Mouse (Mus musculus) common myeloid progenitor, adult 5-6 weeks (primary cell): Measurements from ENCODE around the gene Col4a4. TPM values are rescaled to one million over a fixed set of nuclear protein-coding genes. Genes with fewer than 3 reads are reported as not detected.

ENCODE experiments used
- ATAC-seq: replicated peaks from 2 replicates; pipeline ENCODE4 v1.8.0; 2016; ENCODE audit warnings: low read depth, mild to moderate bottlenecking, moderate TSS enrichment, inconsistent platforms; ENCODE audit not compliant: poor library complexity, severe bottlenecking
- total RNA-seq: library from RNA; stranded (forward); fragments of 200-1000, 187-1606 nt; gene quantifications from 2 replicates; pipeline ENCODE4 v1.2.3, GENCODE M21; 2017

Col4a4 gene
- total RNA-seq, 1 experiment from 2014 or later: 0.14 TPM

DNA sequence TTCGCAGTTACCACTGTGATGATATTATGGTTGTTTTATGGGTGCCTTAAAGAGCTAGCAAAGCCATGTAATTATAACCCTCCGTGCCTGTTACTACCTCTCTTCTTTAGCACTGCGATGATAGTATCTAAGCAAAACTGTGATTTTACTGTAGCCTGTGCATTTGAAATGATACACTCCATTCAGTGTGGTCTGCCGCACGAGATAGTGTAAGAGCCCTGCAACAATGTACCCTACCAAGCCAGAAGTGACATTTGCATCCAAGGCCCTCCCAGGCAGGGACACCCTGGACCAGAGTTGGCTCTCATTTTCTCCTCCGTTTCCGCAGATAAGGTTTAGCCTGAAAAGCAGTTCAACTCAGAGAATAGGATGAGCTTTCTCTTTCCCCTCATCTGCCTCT is 668 bp downstream of the Col4a4 start:
- ATAC-seq: no peak

DNA sequence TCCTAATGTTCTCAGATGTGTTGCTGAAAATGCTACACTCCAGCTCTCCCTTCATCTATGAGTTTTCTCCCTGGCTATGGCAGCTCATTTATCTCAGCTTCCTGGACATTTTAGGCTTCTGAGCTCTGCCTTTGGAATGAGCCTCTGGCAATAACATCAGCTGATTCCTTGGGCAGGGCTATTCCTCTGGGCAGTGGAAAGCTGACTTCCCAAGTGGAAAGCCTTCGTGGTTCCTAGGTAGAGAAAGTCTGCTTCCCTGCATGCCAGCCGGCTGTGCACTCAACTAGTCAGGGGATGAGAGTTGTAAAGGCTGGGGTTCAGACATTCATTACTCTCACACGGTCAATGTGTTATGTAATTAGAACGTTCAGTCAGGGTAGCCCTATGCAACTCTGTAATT is 8.3 kb downstream of the Col4a4 start:
- no peak for ATAC-seq

DNA sequence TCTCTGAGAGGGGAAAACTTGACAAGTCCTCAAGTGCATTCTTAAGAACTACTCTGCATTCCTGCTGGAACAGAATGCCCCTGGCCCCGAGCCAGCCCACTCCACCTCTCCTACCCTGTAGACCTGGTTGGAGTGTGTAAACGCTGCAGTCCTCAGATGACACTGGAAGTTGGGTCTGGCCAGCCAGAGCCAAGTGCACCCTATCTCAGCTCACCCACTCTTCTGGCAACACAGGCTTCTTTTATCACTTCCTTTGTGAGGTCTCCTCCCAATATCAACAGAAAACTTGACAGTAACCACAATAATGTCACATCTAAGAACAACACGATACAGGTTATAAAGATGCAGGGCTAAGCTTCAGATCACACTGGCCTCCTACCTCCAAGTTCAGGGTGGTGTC is 8.7 kb downstream of the Col4a4 start:
- ATAC-seq: peak; percentile 39; the same call in 1 of the 2 replicates

DNA sequence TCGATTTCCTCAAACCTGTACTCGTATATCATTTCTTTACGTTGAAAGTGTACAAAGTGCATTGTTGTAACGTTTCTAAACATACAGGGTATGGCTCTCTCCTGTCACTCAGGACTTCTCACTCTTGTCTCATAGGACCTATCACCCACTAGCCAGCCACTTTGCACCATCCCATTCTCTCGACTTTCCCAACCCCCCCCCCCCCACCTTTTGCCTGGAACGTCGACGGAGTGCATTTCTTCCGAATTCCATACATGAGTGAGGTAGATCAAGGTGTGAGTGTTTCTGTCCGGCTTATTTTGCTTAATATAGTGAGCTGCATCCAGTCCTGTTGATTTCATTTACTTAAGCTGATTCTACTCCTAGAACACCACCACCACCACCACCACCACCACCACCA is 9.3 kb downstream of the Col4a4 start:
- ATAC-seq: no peak

DNA sequence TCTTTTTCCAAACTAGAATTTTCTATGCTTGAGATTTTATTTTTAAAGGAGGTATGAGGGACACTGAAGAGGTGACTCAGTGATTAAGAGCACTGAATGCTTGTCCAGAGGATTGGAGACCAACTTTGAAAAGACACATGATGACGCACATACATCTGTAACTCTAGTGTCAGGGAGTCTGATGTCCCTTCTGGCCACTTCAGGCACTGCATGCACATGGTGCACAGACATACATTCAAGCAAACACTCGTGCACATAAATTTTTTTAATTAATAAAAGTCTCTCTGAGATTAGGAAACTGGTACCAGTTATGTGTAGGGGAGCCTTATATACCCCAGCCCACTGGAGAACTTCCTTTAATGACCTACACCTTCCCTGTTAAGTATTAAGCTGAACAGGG is 10.5 kb downstream of the Col4a4 start:
- ATAC-seq: no peak

DNA sequence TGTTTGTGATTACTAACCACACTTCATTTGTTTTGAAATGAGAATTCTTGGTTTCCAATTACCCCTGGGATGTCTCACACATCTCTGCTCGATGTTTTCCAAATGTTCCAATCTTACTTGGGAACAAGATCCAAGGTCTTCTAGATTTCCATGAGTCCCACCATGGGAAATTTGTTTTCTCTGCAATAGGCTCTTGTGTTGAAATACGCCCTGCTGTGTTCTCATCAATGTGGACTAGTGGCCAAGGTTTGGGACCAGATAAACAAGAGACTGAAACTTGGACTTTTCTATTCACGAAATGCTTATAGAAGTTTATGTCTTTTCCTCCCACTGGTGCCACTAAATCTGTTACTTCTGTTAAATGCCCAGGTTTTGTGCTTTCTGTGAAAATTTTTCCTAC is 11.0 kb downstream of the Col4a4 start:
- no peak for ATAC-seq

DNA sequence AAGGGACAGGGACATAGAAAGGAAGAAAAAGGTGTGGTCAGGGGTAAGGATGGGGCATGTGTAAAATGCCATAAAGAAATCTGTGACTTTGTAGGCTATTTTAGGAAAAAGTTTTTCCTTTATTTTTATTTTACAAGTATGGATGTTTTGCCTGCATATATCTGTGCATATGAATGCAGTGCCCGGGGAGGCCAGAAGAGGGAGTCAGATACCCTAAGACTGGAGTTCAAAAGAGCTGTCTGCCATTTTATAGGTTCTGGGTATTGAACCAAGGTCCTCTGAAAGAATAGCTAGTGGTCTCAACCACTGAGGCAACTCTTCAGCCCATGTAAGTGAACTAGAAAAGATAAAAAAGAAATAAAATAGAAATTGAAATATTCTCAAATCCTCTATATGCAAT is 14.9 kb downstream of the Col4a4 start:
- no peak for ATAC-seq

DNA sequence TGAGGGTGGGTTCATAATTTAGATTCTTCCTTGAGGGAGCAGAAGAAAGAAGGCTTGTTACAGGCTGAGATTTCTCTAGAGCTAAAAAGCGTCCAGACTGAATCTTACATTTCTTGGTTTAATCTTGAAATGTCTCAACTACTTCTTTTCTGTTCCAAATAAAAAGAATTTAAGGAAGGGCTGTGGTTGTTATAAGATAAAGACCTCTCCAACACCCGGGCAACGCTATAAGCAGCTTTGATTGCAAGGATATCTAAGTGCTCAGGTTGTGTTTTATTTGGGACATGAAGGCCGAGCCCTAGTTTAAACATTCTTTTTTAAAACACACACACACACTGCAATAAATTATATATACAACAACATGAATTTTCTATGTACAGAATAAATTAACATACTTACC is 17.2 kb downstream of the Col4a4 start:
- no peak for ATAC-seq

DNA sequence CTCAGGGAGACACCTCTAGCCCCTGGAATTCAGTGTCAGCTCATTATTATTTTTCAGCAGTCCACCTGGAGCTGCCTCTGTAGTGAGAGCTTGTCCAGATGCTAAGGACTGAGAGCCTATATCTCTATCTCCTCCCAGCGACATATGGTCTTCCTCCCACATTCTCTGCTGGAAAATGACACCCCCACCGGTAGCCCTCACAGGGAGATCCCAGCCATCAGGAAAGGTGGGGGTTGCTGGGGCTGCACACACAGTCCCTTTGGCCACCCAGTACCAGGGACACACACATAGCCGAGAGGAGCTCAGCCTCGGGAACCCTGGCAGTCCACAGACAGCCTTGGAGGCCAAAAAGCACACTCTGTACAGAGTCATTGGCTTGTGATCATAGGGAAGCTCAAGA is 26.4 kb downstream of the Col4a4 start:
- ATAC-seq: no peak

DNA sequence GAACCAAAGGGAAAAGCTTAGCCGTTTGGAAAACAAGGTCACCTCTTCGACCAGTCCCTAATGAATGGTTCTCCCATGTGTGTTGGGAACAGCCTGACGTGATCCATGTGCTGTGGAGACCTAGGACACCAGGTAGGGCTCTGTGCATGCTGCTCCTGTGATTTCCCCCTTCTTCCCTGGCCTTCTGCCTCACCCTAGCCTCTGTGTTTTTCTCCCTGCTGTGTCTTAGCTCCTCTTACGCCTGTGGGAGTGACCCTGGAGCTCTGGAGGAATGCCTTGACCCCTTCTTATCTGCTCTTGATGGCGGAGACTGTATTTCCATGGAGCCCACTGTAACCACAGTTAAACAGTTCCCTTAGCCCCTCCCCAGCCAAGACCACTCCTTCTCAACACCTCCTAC is 31.8 kb downstream of the Col4a4 start:
- ATAC-seq: no peak

DNA sequence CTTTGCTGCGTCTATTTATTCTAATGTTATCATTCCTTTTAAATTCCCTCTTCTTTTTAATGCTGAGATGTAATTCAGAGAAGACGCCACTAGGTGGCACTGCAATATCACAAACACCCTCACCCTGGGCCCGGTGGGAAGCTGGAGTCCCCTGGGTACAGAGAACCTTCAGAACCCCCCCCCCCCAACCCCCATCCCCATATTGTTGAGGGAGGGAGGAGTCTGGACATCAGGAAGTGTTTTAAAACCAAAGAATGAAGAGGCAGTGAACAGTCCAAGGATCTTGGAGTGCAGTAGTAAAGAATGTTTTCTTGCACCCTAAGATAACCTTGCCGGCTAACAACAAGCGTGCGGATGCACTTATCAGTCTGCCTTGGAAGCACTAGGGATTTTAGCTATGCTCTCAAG is 32.2 kb downstream of the Col4a4 start:
- ATAC-seq: peak; percentile 66; the same call in 1 of the 2 replicates

DNA sequence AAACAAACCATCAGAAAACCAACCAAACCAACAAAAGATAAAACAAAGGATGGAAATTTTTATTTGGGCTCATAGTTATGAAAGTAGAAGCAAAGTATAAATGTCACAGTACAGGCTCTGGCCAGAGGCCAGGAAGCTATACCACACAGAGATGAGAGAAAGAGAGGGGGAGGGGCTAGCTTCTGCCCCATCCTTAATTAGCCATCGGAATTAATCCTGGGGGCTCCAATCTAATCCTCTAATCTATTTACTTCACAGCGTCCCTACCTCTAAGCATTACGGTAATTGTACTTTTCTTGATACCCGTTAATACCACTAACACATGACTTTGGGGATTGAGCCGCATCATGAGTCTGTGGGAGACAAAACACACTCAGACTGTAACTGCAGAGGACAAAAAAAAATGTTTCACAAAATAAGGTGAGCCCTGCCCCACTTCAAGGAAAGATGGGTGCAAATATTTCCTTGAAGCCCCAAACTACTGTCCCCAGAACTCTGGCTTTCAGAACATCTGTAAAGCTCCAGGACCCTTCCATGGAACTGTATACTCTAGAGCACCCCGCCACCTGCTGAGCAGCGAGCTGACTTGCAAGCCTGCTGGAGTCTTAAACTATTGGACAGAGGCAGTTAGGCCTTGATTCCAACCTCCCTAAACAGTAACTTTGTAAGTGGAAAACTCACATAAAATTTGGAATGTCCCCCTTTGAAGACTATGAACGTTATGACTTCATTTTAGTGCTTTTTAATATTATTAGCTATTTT is 41.3 kb downstream of the Col4a4 start:
- no peak for ATAC-seq

DNA sequence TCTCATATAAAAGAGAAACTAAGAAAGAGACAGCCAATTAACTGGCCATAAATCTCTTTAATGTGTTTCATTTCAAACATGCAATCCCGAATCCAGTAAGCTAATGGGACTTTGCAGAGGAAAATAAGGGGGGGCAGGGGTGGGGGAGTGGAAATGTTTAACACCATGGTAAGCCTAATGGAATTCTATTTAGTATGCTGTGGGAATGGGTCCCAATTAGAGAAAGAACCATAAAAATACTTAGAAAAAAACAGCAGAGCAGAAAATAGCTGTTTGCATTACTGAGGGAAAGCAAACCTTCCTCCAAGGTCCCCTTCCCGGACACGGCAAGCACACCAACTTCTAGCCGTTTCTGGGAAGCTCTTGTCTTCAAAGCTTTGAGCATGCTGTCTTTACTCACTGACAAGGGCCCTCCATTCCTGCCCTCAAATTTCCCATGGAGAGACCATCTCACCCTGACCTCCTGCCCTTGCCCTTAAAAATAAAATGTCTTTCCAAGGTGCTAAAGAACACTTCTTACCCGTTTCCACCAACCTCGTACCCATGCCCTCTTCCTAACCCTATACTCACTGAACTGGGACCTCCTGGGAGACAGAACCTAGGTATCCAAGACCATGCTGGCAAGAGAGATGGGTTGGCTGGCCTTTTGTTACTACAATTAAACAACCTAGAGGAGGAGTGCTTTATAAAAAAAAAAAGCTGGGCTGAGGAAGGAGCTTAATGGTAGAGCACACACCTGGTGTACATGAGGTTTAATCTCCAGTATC is 42.0 kb downstream of the Col4a4 start:
- ATAC-seq: no peak

DNA sequence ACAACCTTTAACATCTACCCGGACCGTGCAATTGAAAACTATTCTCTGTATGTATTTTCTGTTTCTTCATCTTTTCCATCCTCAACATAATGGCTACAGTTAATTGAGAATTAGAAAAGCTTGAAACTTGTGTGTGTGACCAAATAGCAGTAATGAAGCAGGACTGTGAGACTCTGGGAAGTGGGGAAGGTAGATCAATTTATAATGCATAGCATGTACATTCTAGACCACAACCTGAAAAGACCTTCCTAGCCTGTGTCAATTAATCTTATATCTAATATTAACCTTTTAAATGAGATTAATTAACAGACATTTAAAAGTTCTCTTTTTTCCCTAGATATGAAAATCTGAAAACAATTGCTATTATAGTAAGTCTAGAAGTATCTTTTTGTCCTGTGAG is 42.7 kb downstream of the Col4a4 start:
- ATAC-seq: no peak

DNA sequence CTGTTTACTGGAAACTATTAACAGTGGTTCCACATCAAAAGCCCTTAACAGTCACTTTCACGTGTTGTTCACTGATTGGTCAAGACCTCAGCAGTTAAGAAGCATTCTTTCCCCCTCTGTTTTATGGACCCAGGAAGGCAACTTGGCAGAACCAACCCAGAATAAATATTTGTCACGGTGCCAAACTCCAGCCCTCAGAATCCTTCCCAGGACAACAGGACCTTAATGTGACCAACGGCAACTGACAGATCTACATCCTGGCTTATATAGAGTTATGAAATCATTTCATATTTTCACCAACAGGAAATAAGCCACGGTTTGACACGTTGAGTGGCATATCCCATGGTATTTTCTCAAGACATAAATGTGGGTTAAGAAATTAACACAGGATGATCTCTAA is 46.6 kb downstream of the Col4a4 start:
- no peak for ATAC-seq

DNA sequence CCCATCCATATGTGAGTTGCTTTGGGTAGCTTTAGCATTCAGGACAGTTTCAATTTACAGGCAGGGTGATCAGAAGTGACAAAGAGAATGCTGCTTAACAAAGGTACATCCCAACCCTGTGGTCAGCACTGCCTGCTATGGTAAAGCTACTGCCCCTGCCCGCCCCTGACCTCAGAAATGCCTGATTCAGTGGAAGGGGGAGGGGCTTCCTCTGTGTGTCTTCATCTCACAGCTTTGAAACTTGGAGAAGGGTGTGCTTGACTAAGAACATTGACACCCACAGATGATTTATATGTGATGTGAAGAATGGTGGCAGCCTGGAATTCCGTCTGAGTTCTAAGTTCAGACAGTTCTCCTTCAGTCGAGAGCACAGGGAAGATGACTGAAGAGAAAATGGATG is 48.8 kb downstream of the Col4a4 start:
- ATAC-seq: no peak

DNA sequence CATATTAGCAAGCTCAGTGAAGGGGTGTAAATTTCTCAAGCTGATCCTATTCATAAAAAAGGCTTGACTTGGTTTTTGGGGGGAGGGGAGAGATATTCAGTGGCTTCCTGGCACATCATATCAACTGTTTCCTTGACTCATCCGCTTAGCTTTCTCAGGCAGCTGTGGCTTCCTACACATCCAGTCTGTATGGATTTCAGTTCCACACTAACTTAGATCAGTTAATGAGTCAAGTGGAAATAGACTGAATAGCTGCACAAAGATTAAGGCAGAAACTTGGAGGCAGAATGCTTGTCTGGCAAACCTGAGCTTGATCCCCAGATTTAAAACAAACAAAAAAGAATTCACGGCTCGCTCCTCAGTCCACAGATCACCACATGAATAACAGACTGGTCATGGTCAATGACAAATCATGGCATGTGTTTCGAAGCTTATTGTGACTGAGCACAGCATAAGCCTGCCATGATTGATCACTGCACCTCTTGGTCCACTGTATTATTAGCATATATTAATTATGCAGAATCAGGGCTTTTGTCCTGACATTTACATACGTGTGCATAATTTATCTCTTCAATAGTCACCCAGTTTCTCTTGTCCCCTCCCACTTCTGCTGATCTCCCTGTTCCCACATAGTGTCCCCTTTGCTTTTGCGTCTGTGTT is 50.0 kb downstream of the Col4a4 start:
- no peak for ATAC-seq

DNA sequence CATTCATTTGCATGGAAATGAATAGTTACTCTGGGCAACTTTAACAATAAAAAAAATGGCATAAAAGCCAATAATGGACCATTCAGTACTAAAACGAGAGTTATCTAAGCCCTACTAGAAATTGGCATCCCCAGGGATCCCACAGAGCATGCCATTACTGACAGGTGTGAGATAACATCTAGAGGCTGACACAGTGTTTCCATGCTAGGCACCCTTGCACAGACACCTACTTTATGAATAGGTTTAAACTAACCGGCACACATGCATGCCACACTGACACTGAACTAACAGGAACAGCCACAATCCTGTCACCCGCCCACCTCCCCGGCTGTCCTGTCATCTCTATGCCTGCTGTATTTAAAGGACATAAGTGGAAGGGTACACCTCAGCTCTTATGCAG is 58.7 kb downstream of the Col4a4 start:
- ATAC-seq: no peak

DNA sequence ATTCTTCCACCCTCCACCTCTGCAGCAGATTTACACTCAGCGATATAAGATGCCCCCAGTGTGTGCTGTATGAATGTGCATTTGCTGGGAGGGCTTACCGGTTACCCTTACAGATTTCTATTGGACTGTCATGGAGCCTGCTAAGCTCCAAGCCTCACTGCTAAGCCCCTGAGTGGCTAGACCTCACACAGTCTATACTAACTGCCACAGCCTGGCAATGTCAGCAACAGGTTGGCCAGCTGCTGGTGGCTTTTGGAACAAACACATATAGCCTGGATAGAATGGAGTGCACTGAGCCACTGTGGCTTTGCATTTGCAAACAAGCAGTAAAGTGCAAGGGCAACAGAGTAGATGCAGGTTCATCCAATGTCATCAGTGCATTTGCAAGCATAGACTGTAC is 94.7 kb downstream of the Col4a4 start:
- no peak for ATAC-seq

DNA sequence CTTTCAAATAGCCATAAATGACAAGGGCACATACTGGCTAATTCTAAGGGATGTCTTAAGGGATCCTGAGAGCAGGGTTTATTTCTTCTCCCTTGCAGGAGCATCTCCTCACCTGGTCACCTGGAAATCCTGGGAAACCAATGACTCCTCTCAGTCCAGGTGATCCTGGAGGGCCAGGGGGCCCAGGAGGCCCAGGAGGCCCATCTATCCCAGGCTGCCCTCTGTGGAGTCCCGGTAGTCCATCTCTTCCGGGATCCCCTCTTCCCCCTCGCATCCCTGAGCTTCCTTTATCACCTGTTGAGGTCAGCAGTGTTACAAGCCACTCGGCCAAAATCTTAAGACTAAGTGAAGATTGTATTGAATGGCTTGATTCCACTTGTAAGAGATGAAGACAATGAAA is 100.3 kb downstream of the Col4a4 start:
- no peak for ATAC-seq

DNA sequence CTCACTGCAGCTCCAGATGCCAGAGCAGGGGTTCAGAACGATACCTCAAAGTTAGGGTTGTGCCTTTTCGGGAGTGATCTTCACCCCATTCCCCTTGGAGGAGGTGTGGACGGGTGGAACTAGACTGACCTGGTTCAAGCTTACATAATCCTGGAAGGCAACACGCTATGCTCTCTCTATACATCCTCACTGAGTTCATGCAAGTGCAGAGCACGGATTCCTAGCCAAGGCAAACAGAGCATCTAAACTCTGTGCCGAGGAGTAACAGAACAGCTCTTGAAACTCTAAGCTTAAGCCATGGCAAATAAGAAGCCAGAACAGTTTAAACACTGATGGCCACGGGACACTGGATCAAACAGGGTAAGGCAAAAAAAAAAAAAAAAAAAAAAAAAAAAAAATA is 104.3 kb downstream of the Col4a4 start:
- ATAC-seq: no peak
